Mouse (Mus musculus) adipocyte (in vitro differentiated cells): ENCODE data around the gene Prdm10.

Experiments used
- DNase-seq: peaks from one replicate; pipeline ENCODE4 v3.0.0-alpha.2; 2016; ENCODE audit warnings: low spot score

Prdm10 gene

GRCm38 (mm10) chr9:31262226-31263105, 17.9 kb upstream of the Prdm10 start:
- peak; percentile 93 for DNase-seq

- peak; percentile 79 for DNase-seq
Measured at GRCm38 (mm10) chr9:31266013-31266659, 14.2 kb upstream of the Prdm10 start.

GRCm38 (mm10) chr9:31271221-31272015, 8.9 kb upstream of the Prdm10 start:
- DNase-seq = no peak

- no peak for DNase-seq
Measured at GRCm38 (mm10) chr9:31272160-31272559, 8.2 kb upstream of the Prdm10 start.

DNA sequence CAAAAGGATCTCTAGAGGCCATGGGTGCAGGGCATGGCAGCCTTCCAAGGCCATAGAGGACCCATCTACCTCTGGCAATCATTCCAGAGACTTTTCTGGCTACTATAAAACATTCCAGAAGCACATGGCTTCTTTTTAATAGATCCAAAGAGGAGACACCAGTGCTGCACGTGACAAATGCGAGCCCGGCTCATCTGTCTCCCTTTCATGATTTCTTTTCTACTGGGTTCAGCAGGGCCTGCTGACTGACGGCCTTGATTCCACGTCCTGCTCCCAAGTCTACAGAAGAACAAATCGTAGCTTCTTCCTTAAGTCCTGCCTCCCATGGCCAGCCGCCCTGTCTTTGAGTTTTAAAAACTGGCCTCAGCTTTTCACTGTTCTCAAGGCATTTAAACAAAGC, 1.7 kb upstream of the Prdm10 start:
- no peak for DNase-seq

DNA sequence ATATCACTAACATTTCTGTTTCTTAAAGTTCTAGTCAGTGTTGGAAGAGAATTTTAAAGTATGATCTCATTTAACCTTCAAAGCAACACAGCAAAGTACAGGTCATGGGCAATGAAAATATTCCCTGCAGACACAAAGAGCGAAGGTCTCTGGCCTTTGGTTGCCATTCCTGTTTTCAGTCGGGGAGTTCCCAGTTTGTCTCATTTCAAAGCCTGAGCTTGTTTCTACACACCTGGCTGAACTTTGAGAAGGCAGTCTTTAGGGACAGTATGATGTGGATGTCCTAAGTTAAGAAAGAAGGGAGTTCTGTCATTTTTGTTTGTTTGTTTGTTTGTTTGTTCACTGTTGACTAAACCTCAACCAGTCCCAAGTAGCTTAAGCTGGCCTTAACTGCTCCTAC, 1.0 kb upstream of the Prdm10 start:
- no peak for DNase-seq

GRCm38 (mm10) chr9:31279885-31280365, 413 bp upstream of the Prdm10 start:
- no peak for DNase-seq

DNA sequence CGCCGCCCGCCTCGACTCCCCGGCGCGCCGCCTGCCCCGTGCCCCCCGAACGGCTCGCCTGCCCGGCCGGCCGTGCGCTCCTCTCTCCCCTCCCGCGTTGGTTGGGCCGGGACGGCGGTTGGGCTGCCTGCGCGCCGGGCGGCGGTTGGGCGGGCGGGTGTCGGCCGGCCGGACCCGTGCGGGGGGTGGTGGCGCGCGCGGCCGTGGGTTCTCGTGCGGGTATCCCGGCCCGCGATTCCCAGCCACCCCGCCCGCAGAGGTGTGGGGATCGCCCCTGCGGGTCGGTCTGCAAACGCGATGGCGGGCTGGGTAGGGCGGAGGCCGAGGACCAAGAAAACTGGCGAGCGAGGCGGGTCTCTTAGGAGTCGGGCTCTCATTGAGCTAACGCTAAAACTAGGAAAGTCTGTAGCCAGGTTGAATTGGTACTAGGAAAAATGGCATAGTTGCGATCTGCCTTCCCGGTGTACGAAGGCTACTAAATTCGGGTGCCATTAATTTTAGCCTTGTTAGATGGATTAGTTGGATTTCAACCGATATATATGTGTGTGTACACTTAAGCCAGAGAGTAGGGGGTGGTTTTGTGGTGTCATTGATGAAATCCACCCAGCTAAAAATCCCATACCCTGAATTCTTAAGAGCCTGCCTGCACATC, 799 bp downstream of the Prdm10 start:
- DNase-seq = peak; percentile 62

GRCm38 (mm10) chr9:31281663-31282015, 1.3 kb downstream of the Prdm10 start:
- peak; percentile 43 for DNase-seq

DNA sequence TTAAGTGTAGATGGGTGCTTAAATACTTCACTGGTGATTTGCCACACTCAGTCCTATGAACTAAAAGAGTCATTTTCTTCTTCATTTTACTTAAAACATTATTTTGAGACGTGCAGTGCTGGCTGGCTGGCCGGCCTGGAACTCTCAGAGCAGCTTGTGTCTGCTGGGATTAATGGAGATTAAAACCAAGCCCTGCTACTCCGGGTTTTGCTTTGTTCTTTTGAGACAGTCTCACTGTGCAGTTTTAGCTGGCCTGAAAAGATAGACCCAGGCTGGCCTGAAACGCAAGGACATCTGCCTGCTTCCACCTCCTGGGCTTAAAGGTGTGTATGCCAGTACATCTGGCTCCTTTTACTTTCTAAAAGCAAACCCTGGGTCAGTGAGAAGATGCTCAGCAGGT, 2.2 kb downstream of the Prdm10 start:
- no peak for DNase-seq

GRCm38 (mm10) chr9:31283044-31283443, 2.7 kb downstream of the Prdm10 start:
- DNase-seq = no peak

GRCm38 (mm10) chr9:31283911-31284310, 3.6 kb downstream of the Prdm10 start:
- DNase-seq = no peak

- peak; percentile 75 for DNase-seq
Measured at GRCm38 (mm10) chr9:31290201-31290862, 10.0 kb downstream of the Prdm10 start.

DNA sequence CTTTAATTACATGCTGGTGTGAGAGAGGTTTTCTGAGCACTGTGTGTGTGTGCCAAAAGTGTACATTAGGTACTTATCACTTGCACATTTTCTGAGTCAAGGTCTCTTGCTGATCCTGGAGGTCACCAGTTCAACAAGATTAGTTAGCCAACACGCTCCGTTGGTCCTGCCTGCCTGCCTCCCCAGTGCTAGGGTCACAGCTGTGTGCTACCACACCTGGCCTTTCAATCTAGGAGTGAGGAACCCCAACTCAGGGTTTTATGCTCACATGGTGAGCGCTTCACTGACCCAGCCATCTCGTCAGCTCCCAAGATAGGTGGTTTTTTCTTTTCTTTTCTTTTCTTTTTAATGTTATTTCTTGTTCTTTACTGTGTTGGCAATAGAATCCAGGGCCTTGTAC, 11.6 kb downstream of the Prdm10 start:
- DNase-seq = no peak

DNA sequence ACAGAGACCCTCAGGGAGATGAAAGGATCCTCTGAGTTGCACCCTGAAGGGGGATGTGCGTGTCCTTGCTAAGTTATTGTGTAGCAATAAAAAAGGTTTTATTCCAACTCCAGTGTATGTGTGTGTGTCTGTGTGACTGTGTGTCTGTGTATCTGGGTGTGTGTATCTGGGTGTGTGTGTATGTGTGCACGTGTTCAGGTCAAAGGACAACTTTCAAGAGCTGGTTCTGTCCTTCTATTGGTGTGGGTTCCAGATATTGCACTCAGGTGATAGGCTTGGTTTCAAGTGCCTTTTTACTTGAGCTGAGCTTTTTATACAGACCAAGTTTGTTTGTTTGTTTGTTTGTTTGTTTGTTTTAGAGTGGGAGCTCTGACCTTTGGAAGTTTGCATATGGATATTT, 12.9 kb downstream of the Prdm10 start:
- DNase-seq = no peak

DNA sequence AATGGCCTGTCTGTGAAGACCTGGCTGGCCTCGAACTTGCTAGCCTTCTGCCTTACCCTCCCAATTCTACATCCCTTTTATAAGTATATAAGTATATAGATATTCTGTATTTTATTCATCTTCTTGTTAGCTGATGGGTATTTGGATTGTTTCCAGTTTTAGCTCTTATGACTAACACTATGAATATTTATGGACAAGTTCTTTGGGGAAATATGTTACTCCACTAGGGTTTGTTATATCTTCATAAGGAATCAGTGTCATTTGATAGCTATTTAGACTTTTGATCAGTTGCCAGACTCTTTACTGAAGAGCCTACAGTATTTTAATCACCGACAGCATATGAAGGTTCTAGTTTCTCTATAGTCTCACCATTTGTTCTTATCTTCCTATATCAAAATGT, 15.0 kb downstream of the Prdm10 start:
- DNase-seq = no peak

- DNase-seq = no peak
Measured at GRCm38 (mm10) chr9:31296293-31296692, 16.0 kb downstream of the Prdm10 start.

DNA sequence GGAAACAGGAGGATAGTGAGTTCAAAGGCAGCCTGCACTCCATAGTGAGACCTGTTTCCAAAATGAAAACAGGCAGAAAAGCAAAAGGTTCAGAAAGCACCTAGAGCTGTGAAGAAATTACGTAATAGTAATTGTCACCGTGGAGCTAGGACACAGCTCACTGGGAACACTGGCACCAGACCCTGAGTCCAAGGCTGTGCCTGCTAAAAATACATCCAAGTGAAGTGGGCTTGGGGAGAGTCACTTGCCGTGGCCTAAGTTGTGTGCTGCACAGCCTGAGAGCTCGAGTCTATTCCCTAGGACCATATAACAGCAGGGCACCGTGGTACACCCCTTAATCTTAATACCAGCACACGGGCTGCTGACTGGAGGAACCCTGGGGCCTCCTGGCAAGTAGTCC, 18.4 kb downstream of the Prdm10 start:
- no peak for DNase-seq

- no peak for DNase-seq
Measured at GRCm38 (mm10) chr9:31300525-31300924, 20.2 kb downstream of the Prdm10 start.

GRCm38 (mm10) chr9:31301107-31301506, 20.8 kb downstream of the Prdm10 start:
- DNase-seq = no peak

GRCm38 (mm10) chr9:31301526-31302311, 21.4 kb downstream of the Prdm10 start:
- DNase-seq = no peak
